Mouse (Mus musculus) adrenal gland, postnatal 10 days (tissue): ENCODE data around the gene Ikbke. TPM values are rescaled to one million over a fixed set of nuclear protein-coding genes. Genes with fewer than 3 reads are reported as not detected.
A peak's percentile ranks its signal among the peaks of the same experiment; 100 is the strongest.

Source experiments
- DNase-seq: peaks from one replicate; pipeline ENCODE4 v3.0.0; 2021; ENCODE audit warnings: mixed read lengths
- total RNA-seq, 2 experiments: library from RNA; stranded (reverse); gene quantifications; 2 replicates each; pipeline ENCODE4 v1.2.3; 2021

Gene Ikbke
- total RNA-seq, 2 experiments from 2014 or later = 6.9 to 12.0 TPM

DNA sequence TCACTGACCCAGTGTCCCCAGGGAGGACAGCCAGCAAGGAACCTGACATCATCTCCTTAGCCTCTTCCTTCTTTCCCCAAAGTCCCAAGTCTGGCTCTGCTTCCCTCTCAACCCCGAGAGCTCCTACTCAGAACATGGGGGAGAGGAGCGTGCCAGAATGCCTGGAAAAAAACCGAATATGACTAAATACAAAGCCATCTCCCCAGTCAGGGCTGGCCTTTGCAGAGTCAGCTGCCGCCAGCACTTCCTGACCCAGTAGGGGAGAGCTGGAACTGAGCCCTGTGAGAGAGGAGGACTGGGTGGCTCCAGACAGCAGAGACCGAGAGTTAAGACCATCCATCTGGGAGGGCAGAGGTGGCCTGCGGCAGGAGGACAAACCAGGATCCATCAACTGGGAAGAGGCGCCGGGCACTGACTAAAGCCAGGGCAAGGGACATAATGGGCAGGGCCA, 40.5 kb downstream of the Ikbke start:
- peak; percentile 80 for DNase-seq

GRCm38 (mm10) chr1:131236077-131236476, 43.3 kb downstream of the Ikbke start:
- no peak for DNase-seq

DNA sequence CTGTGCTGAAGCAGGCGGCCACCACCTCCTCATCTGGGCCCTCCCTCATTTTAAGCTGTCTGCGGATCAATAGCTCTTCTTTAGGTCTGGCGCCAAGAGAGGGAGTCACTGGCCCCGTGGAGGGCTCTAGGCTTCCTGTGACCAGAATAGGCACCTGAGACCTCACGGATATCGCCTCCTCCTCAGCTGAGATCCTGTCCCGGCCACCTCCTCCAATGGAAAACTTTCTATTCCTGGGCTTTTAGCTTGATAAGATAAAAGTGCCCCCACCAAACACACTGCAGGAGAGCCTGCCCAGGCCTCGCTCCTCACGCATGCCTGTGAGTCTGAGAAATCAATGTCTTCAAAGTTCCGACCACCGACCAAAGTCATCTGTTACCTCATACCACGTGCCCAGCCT, 45.9 kb downstream of the Ikbke start:
- no peak for DNase-seq

- no peak for DNase-seq
Observed at GRCm38 (mm10) chr1:131228659-131229058, 50.7 kb downstream of the Ikbke start.

DNA sequence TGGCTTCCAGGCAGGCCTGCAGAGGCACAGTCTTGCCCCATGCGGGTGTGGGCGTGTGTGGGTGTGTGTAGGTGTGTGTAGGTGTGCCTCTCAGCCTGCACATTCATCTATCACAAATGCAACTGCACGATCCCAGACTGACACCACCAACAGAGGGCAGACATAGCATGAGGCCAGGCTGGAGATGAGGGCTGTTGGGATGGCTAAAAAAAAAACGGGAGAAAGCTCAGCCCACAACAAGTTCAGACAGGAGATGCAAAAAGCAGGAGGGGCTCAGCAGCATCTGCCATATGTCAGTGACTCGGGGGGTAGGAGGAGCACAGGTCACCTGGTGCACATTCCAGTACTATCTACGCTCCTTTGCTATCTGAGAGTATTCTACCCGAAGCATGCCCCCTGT, 51.2 kb downstream of the Ikbke start:
- DNase-seq = no peak

DNA sequence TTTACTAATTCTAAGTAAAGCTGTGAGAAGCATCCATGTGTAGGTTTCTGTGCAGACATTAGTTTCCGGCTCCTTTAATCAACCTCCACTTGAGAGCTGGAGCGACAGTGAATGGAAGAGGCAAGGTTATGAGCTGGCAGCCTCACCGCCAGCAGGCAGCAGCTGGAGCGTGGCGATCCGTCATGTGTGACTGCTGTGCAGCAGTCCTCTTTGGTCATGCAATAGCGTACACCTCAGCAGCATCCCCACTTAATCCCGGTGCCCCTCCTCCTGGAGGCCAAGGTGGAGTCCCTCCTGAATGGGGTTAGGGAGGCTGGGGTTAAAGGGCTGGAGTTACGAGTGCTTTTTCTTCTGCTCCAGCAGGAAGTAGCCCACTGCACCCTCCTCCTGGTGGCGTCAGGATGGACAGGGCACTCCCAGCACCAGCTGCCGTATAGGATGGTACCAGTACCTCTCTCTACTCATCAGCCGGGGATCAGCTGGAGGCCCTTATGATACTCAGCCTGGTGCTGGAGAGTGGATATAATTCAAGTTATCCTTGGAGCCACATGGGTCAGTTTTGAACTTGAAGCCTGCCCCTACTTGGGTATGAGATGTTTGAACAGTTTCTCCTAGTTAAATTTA, 54.4 kb downstream of the Ikbke start:
- no peak for DNase-seq

DNA sequence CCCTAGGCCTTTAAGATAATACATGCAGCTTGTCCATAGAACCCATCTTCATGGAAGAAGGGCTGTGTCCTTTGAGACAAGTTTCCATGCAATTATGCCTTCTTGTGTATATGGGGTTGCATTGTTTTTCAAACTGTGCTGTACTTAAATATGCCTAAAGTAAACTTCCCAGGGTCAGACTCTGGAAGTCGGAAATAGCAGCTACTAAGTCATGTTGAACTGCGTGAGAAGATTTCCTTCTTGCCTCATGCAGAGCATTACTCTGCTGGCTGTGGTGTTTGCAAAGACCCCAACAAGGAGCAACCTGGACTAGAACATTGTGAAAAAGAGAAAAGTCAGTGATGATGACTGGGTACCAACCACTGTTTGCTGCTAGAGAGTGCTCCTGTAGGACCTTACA, 56.1 kb downstream of the Ikbke start:
- no peak for DNase-seq

GRCm38 (mm10) chr1:131221822-131222590, 57.4 kb downstream of the Ikbke start:
- no peak for DNase-seq

DNA sequence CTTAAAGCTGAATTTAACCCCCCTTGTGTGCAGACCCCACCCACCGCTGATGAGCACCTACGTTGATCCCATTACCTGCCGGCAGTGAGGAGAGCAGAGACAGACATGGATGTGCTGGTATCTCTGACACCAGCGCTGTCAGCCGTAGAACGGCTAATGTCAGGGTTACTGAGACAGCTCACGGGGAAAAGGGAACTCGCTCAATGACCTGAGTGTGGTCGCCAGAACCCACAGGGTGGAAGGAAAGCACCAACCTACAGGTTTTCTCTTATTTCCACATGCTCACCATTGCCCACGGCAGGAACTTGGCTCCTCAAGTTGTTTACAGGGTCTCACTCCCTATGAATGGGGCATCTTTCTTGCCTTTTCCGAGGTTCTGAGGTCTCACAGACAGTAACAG, 60.5 kb downstream of the Ikbke start:
- no peak for DNase-seq

- no peak for DNase-seq
Observed at GRCm38 (mm10) chr1:131213361-131213760, 66.0 kb downstream of the Ikbke start.

DNA sequence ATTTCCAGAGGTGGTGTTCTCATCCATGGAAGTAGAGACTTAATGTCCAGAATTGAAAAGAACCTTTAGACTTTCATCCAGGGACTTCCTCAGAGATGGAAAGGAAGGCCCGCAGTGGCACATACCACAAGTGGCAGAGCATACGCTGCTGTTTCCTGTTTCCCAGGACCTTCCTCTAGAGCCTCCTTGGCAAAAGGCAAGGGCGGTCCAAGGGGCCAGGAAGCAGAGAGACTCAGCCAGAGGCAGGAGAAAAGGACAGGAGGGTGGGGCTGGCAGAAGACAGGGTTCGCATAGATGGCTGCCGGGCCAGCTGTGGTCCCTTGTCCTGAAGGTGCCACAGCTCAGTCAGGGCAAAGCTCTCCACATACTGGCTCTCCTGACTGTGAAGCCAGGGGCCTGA, 66.5 kb downstream of the Ikbke start:
- no peak for DNase-seq

GRCm38 (mm10) chr1:131211655-131212054, 67.8 kb downstream of the Ikbke start:
- DNase-seq = no peak

GRCm38 (mm10) chr1:131209971-131210426, 69.4 kb downstream of the Ikbke start:
- peak; percentile 61 for DNase-seq

- no peak for DNase-seq
Observed at GRCm38 (mm10) chr1:131208800-131209199, 70.6 kb downstream of the Ikbke start.

GRCm38 (mm10) chr1:131208081-131208480, 71.3 kb downstream of the Ikbke start:
- no peak for DNase-seq

GRCm38 (mm10) chr1:131207531-131207930, 71.9 kb downstream of the Ikbke start:
- DNase-seq = peak; percentile 86

DNA sequence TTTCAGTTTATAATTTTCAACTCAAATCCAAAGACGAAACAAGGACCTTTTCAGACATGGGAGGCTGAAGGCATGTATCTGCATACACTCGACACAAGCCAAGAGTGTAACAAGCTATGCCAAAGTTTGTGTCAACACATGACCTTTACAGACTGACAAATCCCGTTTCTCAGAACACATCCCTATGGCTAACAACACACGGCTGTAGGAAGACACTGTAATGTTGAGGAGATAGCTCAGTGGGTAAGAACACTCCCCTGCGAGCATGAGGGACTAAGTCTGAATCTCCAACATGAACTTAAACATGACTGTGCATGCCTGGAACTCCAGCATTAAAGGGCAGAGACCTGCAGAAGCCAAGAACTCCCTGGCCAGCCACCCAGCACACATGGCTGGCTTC, 73.1 kb downstream of the Ikbke start:
- no peak for DNase-seq

- no peak for DNase-seq
Observed at GRCm38 (mm10) chr1:131204461-131204860, 74.9 kb downstream of the Ikbke start.

Other genes with a start within 250 kb of the Ikbke start
- 100 to 1,000 TPM; 159 to 169 TPM for gene Mapkapk2, start 181.8 kb downstream of the Ikbke start, total RNA-seq
- gene Dyrk3, start 141.3 kb downstream of the Ikbke start, total RNA-seq = 1 to 10 TPM; 3.6 to 5.8 TPM
- 10 to 100 TPM; 40.3 to 50.5 TPM for gene Eif2d, start 126.4 kb downstream of the Ikbke start, total RNA-seq
- 10 to 100 TPM; 10.6 to 10.8 TPM for gene Rassf5, start 34.3 kb downstream of the Ikbke start, total RNA-seq
- 10 to 100 TPM; 27.1 to 35.8 TPM for gene Srgap2, start 247.7 kb upstream of the Ikbke start, total RNA-seq
- 1 to 10 TPM; 1.5 to 1.7 TPM for gene Fam72a, start 248.3 kb upstream of the Ikbke start, total RNA-seq